Mouse (Mus musculus): ENCODE data around the gene Krtap16-3. TPM values are rescaled to one million over a fixed set of nuclear protein-coding genes. Genes with fewer than 3 reads are reported as not detected.

The Krtap16-3 gene
- not detected in 2 replicates for polyA plus RNA-seq (2015; fragmentation: Nextera tagmentation; extraction: Ambion mirVana)

GRCm38 (mm10) chr16:88962773-88963172 is at the start of gene Krtap16-3:
Gene Krtap16-3 (minus strand): TSS chr16:88962873.
- H3K27ac ChIP-seq (ENCODE audit: low read length): no peak within 1 kb of the TSS
- H3K27me3 ChIP-seq (ENCODE audit: insufficient read depth, low read length): no peaks in the 10 kb centered on the region
- 89% methylated on average over 7 of the region's 7 CpGs for WGBS
- H3K4me3 ChIP-seq (ENCODE audit: low read length): no peak within 1 kb of the TSS
- H3K36me3 ChIP-seq (ENCODE audit: insufficient read depth, low read length): no peaks in the 10 kb centered on the region
- no peak for ATAC-seq (ENCODE audit: low FRiP score, low TSS enrichment)
- no peak within 1 kb of the TSS for H3K9ac ChIP-seq (replicated peaks; ENCODE audit: low read length)
- H3K4me1 ChIP-seq (ENCODE audit: insufficient read depth, low read length): no peaks in the 10 kb centered on the region
- no peak within 1 kb of the TSS for H3K4me2 ChIP-seq (replicated peaks; ENCODE audit: low read depth, low read length)
- no peaks in the 10 kb centered on the region for H3K9me3 ChIP-seq (ENCODE audit: low read length)

- Histone ChIP-seq H3K4me3 (ENCODE audit: low read length) (no peak within 1 kb of the TSS), H3K27me3 (ENCODE audit: insufficient read depth, low read length) (no peaks in the 10 kb centered on the region), H3K4me1 (ENCODE audit: insufficient read depth, low read length) (no peaks in the 10 kb centered on the region), H3K36me3 (ENCODE audit: insufficient read depth, low read length) (no peaks in the 10 kb centered on the region), H3K27ac (ENCODE audit: low read length) (no peak within 1 kb of the TSS), H3K4me2 (replicated peaks; ENCODE audit: low read depth, low read length) (no peak within 1 kb of the TSS), H3K9ac (replicated peaks; ENCODE audit: low read length) (no peak within 1 kb of the TSS), H3K9me3 (ENCODE audit: low read length) (no peaks in the 10 kb centered on the region)
- 83% methylated on average over 5 of the region's 5 CpGs for WGBS
- no peak for ATAC-seq (ENCODE audit: low FRiP score, low TSS enrichment)
Measured at GRCm38 (mm10) chr16:89010659-89011058, 48.0 kb upstream of the Krtap16-3 start, which contains the start of gene Krtap22-2. Gene Krtap22-2 (minus strand): TSS chr16:89010759.

GRCm38 (mm10) chr16:88941106-88941505 is 21.6 kb downstream of the Krtap16-3 start:
- ATAC-seq (ENCODE audit: low FRiP score, low TSS enrichment): no peak
- Histone ChIP-seq H3K27ac (ENCODE audit: low read length) (no peak overlapping the region), H3K36me3 (ENCODE audit: insufficient read depth, low read length) (no peaks in the 10 kb centered on the region), H3K9me3 (ENCODE audit: low read length) (no peaks in the 10 kb centered on the region), H3K4me1 (ENCODE audit: insufficient read depth, low read length) (no peaks in the 10 kb centered on the region), H3K4me3 (ENCODE audit: low read length) (no peak overlapping the region), H3K4me2 (replicated peaks; ENCODE audit: low read depth, low read length) (no peak overlapping the region), H3K27me3 (ENCODE audit: insufficient read depth, low read length) (no peaks in the 10 kb centered on the region), H3K9ac (replicated peaks; ENCODE audit: low read length) (no peak overlapping the region)
- WGBS: 87% methylated on average over 6 of the region's 6 CpGs

GRCm38 (mm10) chr16:88938252-88938651 is 24.4 kb downstream of the Krtap16-3 start:
- Histone ChIP-seq H3K4me1 (ENCODE audit: insufficient read depth, low read length) (no peaks in the 10 kb centered on the region), H3K9me3 (ENCODE audit: low read length) (no peaks in the 10 kb centered on the region), H3K36me3 (ENCODE audit: insufficient read depth, low read length) (no peaks in the 10 kb centered on the region), H3K9ac (replicated peaks; ENCODE audit: low read length) (no peak overlapping the region), H3K4me2 (replicated peaks; ENCODE audit: low read depth, low read length) (no peak overlapping the region), H3K4me3 (ENCODE audit: low read length) (no peak overlapping the region), H3K27ac (ENCODE audit: low read length) (no peak overlapping the region), H3K27me3 (ENCODE audit: insufficient read depth, low read length) (no peaks in the 10 kb centered on the region)
- no peak for ATAC-seq (ENCODE audit: low FRiP score, low TSS enrichment)
- 67% methylated on average over 7 of the region's 7 CpGs for WGBS

- Histone ChIP-seq H3K4me2 (replicated peaks; ENCODE audit: low read depth, low read length) (no peak within 1 kb of the TSS), H3K4me3 (ENCODE audit: low read length) (no peak within 1 kb of the TSS), H3K36me3 (ENCODE audit: insufficient read depth, low read length) (no peaks in the 10 kb centered on the region), H3K9ac (replicated peaks; ENCODE audit: low read length) (no peak within 1 kb of the TSS), H3K27ac (ENCODE audit: low read length) (no peak within 1 kb of the TSS), H3K9me3 (ENCODE audit: low read length) (no peaks in the 10 kb centered on the region), H3K27me3 (ENCODE audit: insufficient read depth, low read length) (no peaks in the 10 kb centered on the region), H3K4me1 (ENCODE audit: insufficient read depth, low read length) (no peaks in the 10 kb centered on the region)
- 87% methylated on average over 3 of the region's 3 CpGs for WGBS
- ATAC-seq (ENCODE audit: low FRiP score, low TSS enrichment): no peak
Measured at GRCm38 (mm10) chr16:88932165-88932564, 30.5 kb downstream of the Krtap16-3 start, which contains the start of gene Krtap19-9b. Gene Krtap19-9b (minus strand): TSS chr16:88932265.

Other genes starting within 250 kb of the Krtap16-3 start
- not detected in 2 replicates for gene Krtap13-1, start 234.0 kb downstream of the Krtap16-3 start, polyA plus RNA-seq (2015; fragmentation: Nextera tagmentation; extraction: Ambion mirVana)
- gene Krtap13, start 211.2 kb downstream of the Krtap16-3 start, polyA plus RNA-seq (2015; fragmentation: Nextera tagmentation; extraction: Ambion mirVana): not detected in 2 replicates
- gene 2310034C09Rik, start 204.0 kb downstream of the Krtap16-3 start, polyA plus RNA-seq (2015; fragmentation: Nextera tagmentation; extraction: Ambion mirVana): not detected in 2 replicates
- gene 2310057N15Rik, start 188.7 kb downstream of the Krtap16-3 start, polyA plus RNA-seq (2015; fragmentation: Nextera tagmentation; extraction: Ambion mirVana): not detected in 2 replicates
- gene Gm5965, start 185.0 kb downstream of the Krtap16-3 start, polyA plus RNA-seq (2015; fragmentation: Nextera tagmentation; extraction: Ambion mirVana): 0.31 TPM in 1 of 2 replicates, not detected in the other
- not detected in 2 replicates for gene Gm20741, start 150.7 kb downstream of the Krtap16-3 start, polyA plus RNA-seq (2015; fragmentation: Nextera tagmentation; extraction: Ambion mirVana)
- gene Krtap15, start 142.7 kb downstream of the Krtap16-3 start, polyA plus RNA-seq (2015; fragmentation: Nextera tagmentation; extraction: Ambion mirVana): not detected in 2 replicates
- gene Krtap14, start 136.7 kb downstream of the Krtap16-3 start, polyA plus RNA-seq (2015; fragmentation: Nextera tagmentation; extraction: Ambion mirVana): not detected in 2 replicates
- gene Krtap19-1, start 93.5 kb downstream of the Krtap16-3 start, polyA plus RNA-seq (2015; fragmentation: Nextera tagmentation; extraction: Ambion mirVana): not detected in 2 replicates
- gene Krtap19-2, start 88.6 kb downstream of the Krtap16-3 start, polyA plus RNA-seq (2015; fragmentation: Nextera tagmentation; extraction: Ambion mirVana): not detected in 2 replicates
- not detected in 2 replicates for gene Krtap19-3, start 84.8 kb downstream of the Krtap16-3 start, polyA plus RNA-seq (2015; fragmentation: Nextera tagmentation; extraction: Ambion mirVana)
- gene Krtap19-4, start 77.8 kb downstream of the Krtap16-3 start, polyA plus RNA-seq (2015; fragmentation: Nextera tagmentation; extraction: Ambion mirVana): not detected in 2 replicates
- not detected in 2 replicates for gene Krtap19-5, start 66.4 kb downstream of the Krtap16-3 start, polyA plus RNA-seq (2015; fragmentation: Nextera tagmentation; extraction: Ambion mirVana)
- gene Krtap19-9b, start 30.6 kb downstream of the Krtap16-3 start, polyA plus RNA-seq (2015; fragmentation: Nextera tagmentation; extraction: Ambion mirVana): not detected in 2 replicates
- gene Krtap22-2, start 47.9 kb upstream of the Krtap16-3 start, polyA plus RNA-seq (2015; fragmentation: Nextera tagmentation; extraction: Ambion mirVana): not detected in 2 replicates
- gene Gm10229, start 52.4 kb upstream of the Krtap16-3 start, polyA plus RNA-seq (2015; fragmentation: Nextera tagmentation; extraction: Ambion mirVana): not detected in 2 replicates
- gene Krtap6-1, start 68.8 kb upstream of the Krtap16-3 start, polyA plus RNA-seq (2015; fragmentation: Nextera tagmentation; extraction: Ambion mirVana): not detected in 2 replicates
- not detected in 2 replicates for gene Gm10228, start 78.6 kb upstream of the Krtap16-3 start, polyA plus RNA-seq (2015; fragmentation: Nextera tagmentation; extraction: Ambion mirVana)
- gene Krtap6-5, start 85.0 kb upstream of the Krtap16-3 start, polyA plus RNA-seq (2015; fragmentation: Nextera tagmentation; extraction: Ambion mirVana): not detected in 2 replicates
- gene 1110025L11Rik, start 101.1 kb upstream of the Krtap16-3 start, polyA plus RNA-seq (2015; fragmentation: Nextera tagmentation; extraction: Ambion mirVana): not detected in 2 replicates
- not detected in 2 replicates for gene Krtap6-3, start 121.1 kb upstream of the Krtap16-3 start, polyA plus RNA-seq (2015; fragmentation: Nextera tagmentation; extraction: Ambion mirVana)
- not detected in 2 replicates for gene Gm6358, start 178.0 kb upstream of the Krtap16-3 start, polyA plus RNA-seq (2015; fragmentation: Nextera tagmentation; extraction: Ambion mirVana)
- gene Gm10061, start 188.2 kb upstream of the Krtap16-3 start, polyA plus RNA-seq (2015; fragmentation: Nextera tagmentation; extraction: Ambion mirVana): not detected in 2 replicates
- gene Gm9789, start 195.1 kb upstream of the Krtap16-3 start, polyA plus RNA-seq (2015; fragmentation: Nextera tagmentation; extraction: Ambion mirVana): not detected in 2 replicates
- gene Gm7735, start 206.6 kb upstream of the Krtap16-3 start, polyA plus RNA-seq (2015; fragmentation: Nextera tagmentation; extraction: Ambion mirVana): not detected in 2 replicates
- gene 1110057P08Rik, start 211.9 kb upstream of the Krtap16-3 start, polyA plus RNA-seq (2015; fragmentation: Nextera tagmentation; extraction: Ambion mirVana): not detected in 2 replicates
- gene Krtap20-2, start 243.0 kb upstream of the Krtap16-3 start, polyA plus RNA-seq (2015; fragmentation: Nextera tagmentation; extraction: Ambion mirVana): not detected in 2 replicates